Mouse (Mus musculus) limb, embryonic 14.5 days (tissue): Measurements from ENCODE around the gene C2cd4c. TPM values are rescaled to one million over a fixed set of nuclear protein-coding genes. Genes with fewer than 3 reads are reported as not detected.
A peak's percentile ranks its signal among the peaks of the same experiment; 100 is the strongest.

Experiments
- ATAC-seq: fragments of 200-750 bp; cut with Nextera tagmentation; 2 replicates; pipeline ENCODE4 v1.8.0; 2017; ENCODE audit warnings: low read depth, moderate number of reproducible peaks, moderate TSS enrichment; ENCODE audit not compliant: low FRiP score
- DNase-seq: peaks from one replicate; pipeline ENCODE4 v3.0.0-alpha.2; 2015; ENCODE audit warnings: low spot score
- H3K27ac ChIP-seq: fragments of 300-500 bp; sonication (generic); replicated peaks from 2 replicates; pipeline ENCODE4 v1.5.1; 2014; ENCODE audit warnings: low read depth, mild to moderate bottlenecking, low read length, moderate library complexity, mixed read lengths
- H3K27me3 ChIP-seq: fragments of 300-500 bp; sonication (generic); 2 replicates; pipeline ENCODE4 v1.6.1; 2014; ENCODE audit warnings: low read length, mixed read lengths; ENCODE audit not compliant: control insufficient read depth, insufficient read depth
- H3K36me3 ChIP-seq: fragments of 300-500 bp; sonication (generic); 2 replicates; pipeline ENCODE4 v1.6.1; 2014; ENCODE audit warnings: mild to moderate bottlenecking, low read length, moderate library complexity, mixed read lengths; ENCODE audit not compliant: control insufficient read depth, insufficient read depth
- H3K4me1 ChIP-seq: fragments of 300-500 bp; sonication (generic); 2 replicates; pipeline ENCODE4 v1.6.1; 2014; ENCODE audit warnings: antibody characterized with exemption, low read length, mixed read lengths; ENCODE audit not compliant: control insufficient read depth, insufficient read depth
- H3K4me2 ChIP-seq: fragments of 300-500 bp; sonication (generic); replicated peaks from 2 replicates; pipeline ENCODE4 v1.6.1; 2014; ENCODE audit warnings: low read depth, mild to moderate bottlenecking, low read length, moderate library complexity; ENCODE audit not compliant: severe bottlenecking
- H3K4me3 ChIP-seq: fragments of 300-500 bp; sonication (generic); replicated peaks from 2 replicates; pipeline ENCODE4 v1.5.1; 2014; ENCODE audit warnings: low read length
- H3K9ac ChIP-seq: fragments of 300-500 bp; sonication (generic); 2 replicates; pipeline ENCODE4 v1.6.1; 2014; ENCODE audit warnings: mild to moderate bottlenecking, low read depth, low read length, moderate library complexity; ENCODE audit not compliant: severe bottlenecking
- H3K9me3 ChIP-seq: fragments of 300-500 bp; sonication (generic); 2 replicates; pipeline ENCODE4 v1.6.1; 2016; ENCODE audit warnings: low read length; ENCODE audit not compliant: control insufficient read depth
- POLR2A ChIP-seq: fragments of 200-500 bp; IDR thresholded peaks from 2 replicates; pipeline ENCODE4 v1.8.0; 2012; ENCODE audit warnings: inconsistent platforms, mild to moderate bottlenecking, moderate library complexity, borderline replicate concordance; ENCODE audit not compliant: insufficient read depth, insufficient read length; ENCODE audit errors: extremely low read depth
- WGBS: fragments of 180-500 bp; shearing (Covaris S2); extraction: QIAGEN DNeasy Blood & Tissue Kit; methylation state at CpG from one replicate; pipeline ENCODE4 v1.1.7; 2014; 5-methylcytosine and 5-hydroxymethylcytosine counted together
- polyA plus RNA-seq, 2 experiments: library from polyadenylated mRNA; depleted of rRNA in 1 of 2; stranded (reverse) in 1 of 2; unstranded in 1 of 2; fragments of >200 nt; fragmentation: Nextera tagmentation in 1 of 2; extraction: Ambion mirVana in 1 of 2; gene quantifications; 2 replicates each; pipeline versions ENCODE4 v1.2.1 to v1.2.3; 2012 to 2014

Gene C2cd4c
- polyA plus RNA-seq, 2 experiments = 1.0 TPM; not detected in 1

DNA sequence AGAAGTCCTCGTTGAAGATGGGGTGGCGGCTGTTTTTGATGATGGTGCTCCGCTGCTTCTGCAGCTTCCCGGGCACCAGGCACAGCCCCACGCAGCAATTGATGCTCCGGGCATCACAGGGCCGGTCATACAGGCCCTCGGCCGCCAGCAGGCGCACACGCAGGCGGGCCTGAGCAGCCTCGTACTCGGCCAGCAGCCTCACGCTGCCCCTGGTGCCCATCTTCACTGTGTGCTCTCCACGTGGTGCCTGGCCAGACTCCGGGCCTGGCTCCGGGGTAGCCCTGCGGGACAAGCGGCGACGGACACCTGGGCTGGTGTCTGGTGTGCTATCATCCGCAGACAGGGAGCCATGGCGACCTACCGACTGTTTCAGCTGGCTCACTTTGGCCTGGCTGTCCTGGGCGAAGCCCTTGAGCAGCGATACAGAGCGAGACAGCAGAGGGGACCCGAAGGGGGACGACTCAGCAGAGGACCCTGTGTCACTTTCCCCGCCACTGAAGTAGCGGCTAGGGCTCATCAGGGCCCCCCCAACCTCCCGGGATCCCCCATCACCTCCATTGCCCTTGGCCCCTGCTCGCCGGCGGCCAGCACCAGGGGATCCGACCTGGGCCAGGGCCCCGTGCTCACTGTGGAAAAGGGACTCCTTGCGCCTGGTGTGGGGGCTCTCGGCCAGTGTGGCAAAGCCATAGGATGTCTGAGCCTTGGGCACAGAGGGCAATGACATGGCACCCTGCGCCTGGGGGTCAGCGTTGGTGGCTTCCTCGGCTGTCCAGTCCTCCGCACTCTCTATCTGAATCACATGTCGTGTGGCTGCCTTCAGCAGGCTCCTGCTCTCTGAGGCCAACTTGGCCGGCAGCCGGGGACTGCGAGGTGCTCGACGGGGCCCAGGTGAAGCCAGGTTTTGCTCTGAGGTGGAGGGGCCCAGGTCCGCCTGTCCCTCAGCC is 1.4 kb downstream of the C2cd4c start:
- DNase-seq (no peak), ATAC-seq (no peak)
- 14% methylated on average over 46 of the region's 51 CpGs for WGBS
- Histone ChIP-seq H3K27ac (no peak overlapping the region), H3K27me3 (peaks cover 21% of the 10 kb centered on the region), H3K36me3 (no peaks in the 10 kb centered on the region), H3K4me1 (peaks cover 4% of the 10 kb centered on the region; the same call in 1 of the 2 replicates), H3K4me3 (peak overlapping the region; percentile 55), H3K4me2 (peak overlapping the region; percentile 31), H3K9me3 (no peaks in the 10 kb centered on the region), H3K9ac (peak overlapping the region; percentile 31; the same call in 1 of the 2 replicates)
- TF ChIP-seq POLR2A = no peak

DNA sequence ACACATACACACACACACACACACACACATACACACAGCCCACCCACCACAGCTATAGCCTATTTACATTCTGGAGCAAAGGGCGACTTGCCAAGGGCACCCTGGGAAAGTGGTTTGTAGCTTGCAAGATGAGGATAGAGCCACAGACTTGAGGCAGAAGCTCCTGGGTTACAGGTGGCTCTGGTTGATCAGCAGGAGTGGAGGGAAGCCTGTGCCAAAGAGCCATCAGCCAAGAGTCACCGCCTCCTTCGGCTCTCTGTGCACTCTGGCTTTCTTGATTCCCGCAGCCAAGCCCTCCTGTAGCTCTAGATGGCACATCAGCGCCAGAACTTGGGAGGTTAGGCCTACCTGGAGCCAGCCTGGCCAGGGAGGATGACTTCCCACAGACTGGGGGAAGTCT is 2.5 kb downstream of the C2cd4c start:
- H3K4me2 ChIP-seq = no peak overlapping the region
- no peak for DNase-seq
- TF ChIP-seq POLR2A = no peak
- peaks cover 21% of the 10 kb centered on the region for H3K27me3 ChIP-seq
- H3K4me1 ChIP-seq = peaks cover 4% of the 10 kb centered on the region; the same call in 1 of the 2 replicates
- H3K36me3 ChIP-seq = no peaks in the 10 kb centered on the region
- no peaks in the 10 kb centered on the region for H3K9me3 ChIP-seq
- no peak for ATAC-seq
- no peak overlapping the region for H3K9ac ChIP-seq
- no peak overlapping the region for H3K27ac ChIP-seq
- H3K4me3 ChIP-seq = no peak overlapping the region
- WGBS = 35% methylated on average over 4 of the region's 5 CpGs

DNA sequence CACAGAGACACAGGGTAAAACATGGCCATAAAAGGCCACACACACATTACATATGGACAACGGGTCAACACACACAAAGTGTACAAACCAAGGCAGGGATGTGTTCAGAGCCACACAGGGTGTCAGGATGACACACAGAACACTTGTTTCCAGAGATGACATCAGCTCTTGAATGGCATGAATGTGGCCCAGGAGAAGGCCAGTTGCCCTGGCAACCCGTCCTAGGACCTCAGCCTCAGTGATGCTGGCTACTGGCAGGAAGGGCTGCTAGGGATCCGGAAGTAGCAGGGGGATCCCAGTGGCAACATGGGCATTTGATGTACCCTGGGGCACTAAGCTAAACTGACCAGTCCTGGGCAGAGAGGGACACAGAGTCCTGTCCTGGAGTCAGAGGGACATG is 4.5 kb downstream of the C2cd4c start:
- no peak overlapping the region for H3K4me3 ChIP-seq
- ATAC-seq (no peak), DNase-seq (no peak)
- peaks cover 21% of the 10 kb centered on the region for H3K27me3 ChIP-seq
- WGBS = 72% methylated on average over 3 of the region's 3 CpGs
- H3K36me3 ChIP-seq = no peaks in the 10 kb centered on the region
- H3K9ac ChIP-seq = no peak overlapping the region
- no peaks in the 10 kb centered on the region for H3K9me3 ChIP-seq
- no peak overlapping the region for H3K27ac ChIP-seq
- peaks cover 4% of the 10 kb centered on the region; the same call in 1 of the 2 replicates for H3K4me1 ChIP-seq
- H3K4me2 ChIP-seq = no peak overlapping the region
- no peak for TF ChIP-seq POLR2A

DNA sequence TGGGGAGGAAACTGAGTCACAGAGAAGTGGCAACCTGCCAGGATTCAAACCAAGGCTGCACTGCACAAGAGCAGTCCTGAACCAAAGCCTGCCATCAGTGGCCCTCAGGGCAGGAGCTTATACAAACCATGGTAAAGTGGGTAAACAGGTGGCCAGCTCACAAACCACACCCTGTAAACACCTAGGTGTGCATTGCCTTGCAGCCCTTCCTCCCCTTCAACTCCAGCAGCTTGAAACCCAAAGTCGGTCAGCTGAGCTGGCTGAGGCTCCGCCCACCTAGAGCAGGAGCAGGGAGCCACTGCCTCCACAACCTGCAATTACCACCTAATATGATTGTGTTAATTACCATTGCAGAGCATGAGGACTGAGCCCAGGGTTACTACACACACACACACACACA is 5.9 kb downstream of the C2cd4c start:
- ATAC-seq = no peak
- H3K9ac ChIP-seq = no peak overlapping the region

DNA sequence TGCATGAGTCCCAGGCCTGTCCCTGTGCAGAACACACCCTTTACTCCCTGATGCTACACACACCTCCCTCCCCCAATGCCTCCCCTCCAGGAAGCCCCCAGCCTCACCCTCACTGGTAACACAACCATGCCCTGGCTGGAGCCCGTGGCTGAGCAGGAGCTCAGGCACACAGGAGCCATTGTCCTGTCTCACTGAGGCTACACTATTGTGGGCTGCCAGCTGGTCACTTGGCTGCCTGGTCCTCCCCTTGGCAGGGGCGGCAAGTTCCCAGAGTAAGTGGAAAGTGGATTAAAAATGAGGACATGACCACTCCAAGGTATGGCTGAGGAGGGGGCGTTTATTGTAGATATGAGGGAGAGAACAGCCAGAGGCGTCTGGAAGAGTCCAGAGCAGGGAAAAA is 7.3 kb downstream of the C2cd4c start:
- Histone ChIP-seq H3K9me3 (no peaks in the 10 kb centered on the region), H3K36me3 (no peaks in the 10 kb centered on the region), H3K27me3 (no peaks in the 10 kb centered on the region), H3K9ac (no peak overlapping the region), H3K27ac (no peak overlapping the region), H3K4me3 (no peak overlapping the region), H3K4me2 (no peak overlapping the region), H3K4me1 (no peaks in the 10 kb centered on the region)
- 63% methylated on average over 4 of the region's 4 CpGs for WGBS
- no peak for TF ChIP-seq POLR2A
- no peak for ATAC-seq
- no peak for DNase-seq

More for the DNA sequence above, 5.9 kb downstream of the C2cd4c start:
- Histone ChIP-seq H3K4me1 (no peaks in the 10 kb centered on the region), H3K4me2 (no peak overlapping the region), H3K36me3 (no peaks in the 10 kb centered on the region), H3K9me3 (no peaks in the 10 kb centered on the region), H3K27ac (no peak overlapping the region), H3K27me3 (peaks cover 13% of the 10 kb centered on the region), H3K4me3 (no peak overlapping the region)
- DNase-seq = no peak
- no peak for TF ChIP-seq POLR2A
- WGBS = 34% methylated on average over 2 of the region's 2 CpGs

DNA sequence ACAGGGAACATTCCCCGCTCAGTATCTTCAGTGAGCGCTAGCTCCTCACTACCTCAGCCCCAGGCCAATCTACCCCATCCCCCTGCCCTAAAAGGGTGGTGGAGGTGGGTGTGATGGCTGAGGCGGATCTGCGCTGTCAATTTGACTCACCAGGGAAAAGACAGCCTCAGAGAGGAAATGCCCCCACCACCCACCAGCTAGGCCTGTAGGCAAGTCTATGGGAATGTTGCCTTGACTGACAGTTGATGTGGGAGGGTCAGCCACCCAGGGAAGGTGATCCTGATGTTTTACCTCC is 15.9 kb downstream of the C2cd4c start:
- H3K9ac ChIP-seq = no peak overlapping the region
- no peak overlapping the region for H3K4me2 ChIP-seq
- no peak for TF ChIP-seq POLR2A
- H3K9me3 ChIP-seq = no peaks in the 10 kb centered on the region
- no peaks in the 10 kb centered on the region for H3K4me1 ChIP-seq
- no peaks in the 10 kb centered on the region for H3K36me3 ChIP-seq
- no peak overlapping the region for H3K27ac ChIP-seq
- H3K27me3 ChIP-seq = no peaks in the 10 kb centered on the region
- no peak overlapping the region for H3K4me3 ChIP-seq
- ATAC-seq (no peak), DNase-seq (no peak)
- WGBS = 65% methylated on average over 4 of the region's 4 CpGs
